Mouse (Mus musculus) liver, postnatal 0 days (tissue): ENCODE results near the gene Tesk2. TPM values are rescaled to one million over a fixed set of nuclear protein-coding genes. Genes with fewer than 3 reads are reported as not detected.
"Not testable (repeated sequence)": the region's sequence is repeated elsewhere in the genome, so short reads cannot be mapped to it uniquely, and the experiment has no call there.

Source experiments
- ATAC-seq: fragments of 200-750 bp; cut with Nextera tagmentation; 2 replicates; pipeline ENCODE4 v1.8.0; 2017; ENCODE audit warnings: mild to moderate bottlenecking, moderate library complexity
- DNase-seq: peaks from one replicate; pipeline ENCODE4 v3.0.0-alpha.2; 2016
- H3K27ac ChIP-seq: fragments of 300-500 bp; sonication (generic); 2 replicates; pipeline ENCODE4 v1.5.1; 2014; ENCODE audit warnings: antibody characterized with exemption, moderate library complexity, mild to moderate bottlenecking, low read depth
- H3K27me3 ChIP-seq: fragments of 300-500 bp; sonication (generic); 2 replicates; pipeline ENCODE4 v1.6.1; 2014; ENCODE audit warnings: low read length, control low read depth, mixed read lengths; ENCODE audit not compliant: insufficient read depth
- H3K36me3 ChIP-seq: fragments of 300-500 bp; sonication (generic); replicated peaks from 2 replicates; pipeline ENCODE4 v1.6.1; 2014; ENCODE audit warnings: mild to moderate bottlenecking, control low read depth, low read length, moderate library complexity, mixed read lengths; ENCODE audit not compliant: insufficient read depth
- H3K4me1 ChIP-seq: fragments of 300-500 bp; sonication (generic); 2 replicates; pipeline ENCODE4 v1.6.1; 2014; ENCODE audit warnings: antibody characterized with exemption, mild to moderate bottlenecking, control low read depth; ENCODE audit not compliant: insufficient read depth
- H3K4me2 ChIP-seq: fragments of 300-500 bp; sonication (generic); 2 replicates; pipeline ENCODE4 v1.6.1; 2014; ENCODE audit warnings: low read depth, mild to moderate bottlenecking, low read length, moderate library complexity, mixed read lengths
- H3K4me3 ChIP-seq: fragments of 300-500 bp; sonication (generic); 2 replicates; pipeline ENCODE4 v1.5.1; 2014; ENCODE audit warnings: low read depth, low read length
- H3K9ac ChIP-seq: fragments of 300-500 bp; sonication (generic); replicated peaks from 2 replicates; pipeline ENCODE4 v1.6.1; 2014; ENCODE audit warnings: mild to moderate bottlenecking, moderate library complexity
- H3K9me3 ChIP-seq: fragments of 300-500 bp; sonication (generic); 2 replicates; pipeline ENCODE4 v1.6.1; 2016; ENCODE audit warnings: mild to moderate bottlenecking, control low read depth, low read length, mixed read lengths
- CTCF ChIP-seq: sonication (generic); IDR thresholded peaks from 2 replicates; pipeline ENCODE4 v1.5.1; 2016; ENCODE audit warnings: antibody characterized with exemption, low read depth
- EP300 ChIP-seq: IDR thresholded peaks from 2 replicates; pipeline ENCODE4 v1.6.1; 2016; ENCODE audit warnings: antibody characterized with exemption, low read depth, mild to moderate bottlenecking
- WGBS: fragments of 180-500 bp; shearing (Covaris S2); extraction: QIAGEN DNeasy Blood & Tissue Kit; methylation state at CpG from one replicate; pipeline ENCODE4 v1.1.7; 2014; ENCODE audit not compliant: insufficient replicate concordance; 5-methylcytosine and 5-hydroxymethylcytosine counted together
- polyA plus RNA-seq: library from polyadenylated mRNA; unstranded; fragments of >200 nt; fragmentation: Nextera tagmentation; extraction: Ambion mirVana; gene quantifications from 2 replicates; pipeline ENCODE4 v1.2.1, GENCODE M21; 2015

Gene Tesk2
- polyA plus RNA-seq, result 5.8 and 6.2 TPM in 2 replicates

GRCm38 (mm10) chr4:116720343-116721097, at the start of gene Tesk2:
Gene Tesk2, plus strand, starts transcription at chr4:116720948.
- peak within 1 kb of the TSS; percentile 91 for H3K9ac ChIP-seq
- WGBS, result under 1% methylated on average over 34 of the region's 34 CpGs
- peak; percentile 93 for DNase-seq
- H3K27ac ChIP-seq, result peak within 1 kb of the TSS; percentile 96
- ATAC-seq, result peak; percentile 95
- H3K4me3 ChIP-seq, result peak within 1 kb of the TSS; percentile 91
- no peaks in the 10 kb centered on the region for H3K9me3 ChIP-seq
- no peaks in the 10 kb centered on the region; the same call in 1 of the 2 replicates for H3K36me3 ChIP-seq
- H3K4me1 ChIP-seq, result peaks cover 21% of the 10 kb centered on the region
- no peaks in the 10 kb centered on the region for H3K27me3 ChIP-seq
- TF ChIP-seq EP300 (no peak), CTCF (no peak)
- peak within 1 kb of the TSS; percentile 96 for H3K4me2 ChIP-seq

- Histone ChIP-seq H3K27me3 (no peaks in the 10 kb centered on the region), H3K4me3 (no peak overlapping the region), H3K4me1 (peaks cover 14% of the 10 kb centered on the region), H3K27ac (peak overlapping the region; percentile 82), H3K9me3 (no peaks in the 10 kb centered on the region), H3K36me3 (no peaks in the 10 kb centered on the region), H3K9ac (no peak overlapping the region), H3K4me2 (no peak overlapping the region)
- peak; percentile 81 for DNase-seq
- ATAC-seq, result peak; percentile 96
- TF ChIP-seq EP300, result peak; percentile 85; the same call in 1 of the 2 replicates
- peak; percentile 15; the same call in 1 of the 2 replicates for TF ChIP-seq CTCF
- WGBS, result 20% methylated on average over 2 of the region's 2 CpGs
These were observed 48.0 kb upstream of the Tesk2 start for GRCm38 (mm10) chr4:116672785-116673184.

GRCm38 (mm10) chr4:116674761-116675160, 46.0 kb upstream of the Tesk2 start:
- 0 out of 2 replicates have a peak overlapping the region, but pooled peaks have one; percentile 52 for H3K27ac ChIP-seq
- H3K9me3 ChIP-seq, H3K9ac ChIP-seq, H3K36me3 ChIP-seq, DNase-seq, H3K4me1 ChIP-seq, H3K4me2 ChIP-seq, H3K4me3 ChIP-seq, H3K27me3 ChIP-seq: not testable (repeated sequence)
- 0 out of 2 replicates have a peak, but pooled peaks have one; percentile 2 for ATAC-seq
- 71% methylated on average over 6 of the region's 6 CpGs for WGBS

GRCm38 (mm10) chr4:116676027-116676426, 44.7 kb upstream of the Tesk2 start:
- Histone ChIP-seq H3K9me3 (no peaks in the 10 kb centered on the region), H3K27ac (no peak overlapping the region), H3K4me3 (no peak overlapping the region), H3K27me3 (no peaks in the 10 kb centered on the region), H3K4me1 (peaks cover 8% of the 10 kb centered on the region), H3K4me2 (no peak overlapping the region), H3K36me3 (no peaks in the 10 kb centered on the region), H3K9ac (no peak overlapping the region)
- no peak for DNase-seq
- ATAC-seq, result no peak
- TF ChIP-seq EP300 (no peak), CTCF (no peak)
- WGBS, result 65% methylated on average over 3 of the region's 3 CpGs

- H3K4me1 ChIP-seq, result peaks cover 8% of the 10 kb centered on the region
- TF ChIP-seq EP300 (no peak), CTCF (no peak)
- no peak overlapping the region for H3K4me2 ChIP-seq
- H3K9me3 ChIP-seq, result no peaks in the 10 kb centered on the region
- ATAC-seq (no peak), DNase-seq (no peak)
- H3K9ac ChIP-seq, result no peak overlapping the region
- H3K36me3 ChIP-seq, result no peaks in the 10 kb centered on the region
- 67% methylated on average over 1 of the region's 1 CpGs for WGBS
- H3K4me3 ChIP-seq, result no peak overlapping the region
- H3K27me3 ChIP-seq, result no peaks in the 10 kb centered on the region
- H3K27ac ChIP-seq, result no peak overlapping the region
These were observed 42.9 kb upstream of the Tesk2 start for GRCm38 (mm10) chr4:116677808-116678207.

GRCm38 (mm10) chr4:116679141-116679540, 41.6 kb upstream of the Tesk2 start:
- TF ChIP-seq CTCF, result no peak
- no peak for TF ChIP-seq EP300
- DNase-seq (no peak), ATAC-seq (no peak)
- Histone ChIP-seq H3K9me3 (no peaks in the 10 kb centered on the region), H3K9ac (no peak overlapping the region), H3K4me1 (peaks cover 2% of the 10 kb centered on the region), H3K4me2 (no peak overlapping the region), H3K27ac (no peak overlapping the region), H3K4me3 (no peak overlapping the region), H3K36me3 (no peaks in the 10 kb centered on the region), H3K27me3 (no peaks in the 10 kb centered on the region)
- 72% methylated on average over 5 of the region's 5 CpGs for WGBS

- H3K9me3 ChIP-seq, DNase-seq, H3K27ac ChIP-seq, H3K27me3 ChIP-seq, H3K4me2 ChIP-seq, H3K36me3 ChIP-seq, H3K4me3 ChIP-seq, H3K9ac ChIP-seq, ATAC-seq: not testable (repeated sequence)
- H3K4me1 ChIP-seq, result peaks cover 12% of the 10 kb centered on the region
- 92% methylated on average over 4 of the region's 4 CpGs for WGBS
These were observed 40.2 kb upstream of the Tesk2 start for GRCm38 (mm10) chr4:116680521-116680920.
